Mouse (Mus musculus): ENCODE measurements around the gene Ap1g2.

- no peak for TF ChIP-seq CTCF (IDR thresholded peaks at IDR 0.05; ENCODE audit: low read depth)
- TF ChIP-seq EP300 (IDR thresholded peaks at IDR 0.05; ENCODE audit: low read depth), result no peak
Observed at GRCm38 (mm10) chr14:55085324-55086008, 20.9 kb downstream of the Ap1g2 start.
